Mouse (Mus musculus): Measurements from ENCODE around the gene Ttc7b. TPM values are rescaled to one million over a fixed set of nuclear protein-coding genes. Genes with fewer than 3 reads are reported as not detected.

Gene Ttc7b
- polyA plus RNA-seq, 1 experiment from 2014 or later = 4.5 TPM

DNA sequence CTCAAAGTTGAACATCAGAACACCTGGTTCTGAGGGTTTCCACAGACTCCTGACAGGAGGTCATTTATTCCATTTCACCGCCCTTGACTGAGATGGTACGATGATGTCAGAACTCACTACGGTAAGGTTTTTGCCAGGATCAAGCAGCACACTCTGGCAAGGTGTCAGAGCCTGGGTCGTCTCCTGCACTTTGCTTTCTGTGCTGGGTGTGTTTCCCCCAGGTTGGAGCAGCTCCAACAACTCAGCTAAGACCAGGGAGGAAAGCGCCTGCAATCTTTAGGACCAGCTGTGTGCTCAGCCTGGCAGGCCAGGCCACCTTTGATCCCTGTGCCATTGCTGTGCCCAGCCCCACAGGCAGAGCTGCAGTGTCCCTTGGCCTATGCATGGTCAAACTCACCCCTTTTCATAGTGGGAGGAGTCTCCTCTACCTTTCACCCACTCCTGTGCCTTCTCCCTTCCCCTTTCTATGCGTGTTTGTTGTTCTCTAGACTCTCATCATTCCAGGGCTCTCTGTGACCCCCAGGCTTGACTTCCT is 98.3 kb downstream of the Ttc7b start:
- Histone ChIP-seq H3K4me2 (no peak overlapping the region), H3K4me1 (peaks cover 17% of the 10 kb centered on the region), H3K27ac (no peak overlapping the region), H3K4me3 (no peak overlapping the region), H3K9ac (no peak overlapping the region), H3K9me3 (replicated peaks) (no peaks in the 10 kb centered on the region), H3K27me3 (no peaks in the 10 kb centered on the region), H3K36me3 (ENCODE audit: poor library complexity, severe bottlenecking) (no peaks in the 10 kb centered on the region)
- WGBS = 71% methylated on average over 6 of the region's 6 CpGs
- no peak; the same call in 1 of the 2 replicates for ATAC-seq

DNA sequence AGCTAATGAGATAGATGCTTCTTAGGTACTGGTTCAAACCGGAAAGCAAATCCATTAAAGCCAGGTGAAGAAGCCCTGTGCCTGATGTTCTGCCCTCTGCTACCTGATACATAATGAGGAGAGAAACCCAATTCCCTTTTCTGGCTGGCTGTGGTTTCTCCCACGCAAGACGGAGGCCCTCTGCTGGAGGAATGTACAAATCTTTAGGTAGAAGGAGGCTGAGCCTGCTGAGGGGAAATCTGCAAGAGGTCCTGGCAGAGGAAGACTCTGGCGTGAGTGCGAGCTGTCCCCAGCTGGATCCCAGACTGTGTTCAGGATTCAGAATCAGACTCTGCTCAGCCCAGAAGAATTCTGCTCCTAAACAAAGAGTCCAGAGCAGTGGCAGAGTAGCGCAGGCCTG is 99.1 kb downstream of the Ttc7b start:
- peaks cover 12% of the 10 kb centered on the region for H3K4me1 ChIP-seq
- peak; percentile 67 for ATAC-seq
- no peaks in the 10 kb centered on the region for H3K36me3 ChIP-seq (ENCODE audit: poor library complexity, severe bottlenecking)
- H3K27me3 ChIP-seq = no peaks in the 10 kb centered on the region
- WGBS = 64% methylated on average over 6 of the region's 6 CpGs
- no peak overlapping the region for H3K4me2 ChIP-seq
- no peaks in the 10 kb centered on the region for H3K9me3 ChIP-seq (replicated peaks)
- no peak overlapping the region for H3K27ac ChIP-seq
- no peak overlapping the region for H3K9ac ChIP-seq
- no peak overlapping the region for H3K4me3 ChIP-seq

DNA sequence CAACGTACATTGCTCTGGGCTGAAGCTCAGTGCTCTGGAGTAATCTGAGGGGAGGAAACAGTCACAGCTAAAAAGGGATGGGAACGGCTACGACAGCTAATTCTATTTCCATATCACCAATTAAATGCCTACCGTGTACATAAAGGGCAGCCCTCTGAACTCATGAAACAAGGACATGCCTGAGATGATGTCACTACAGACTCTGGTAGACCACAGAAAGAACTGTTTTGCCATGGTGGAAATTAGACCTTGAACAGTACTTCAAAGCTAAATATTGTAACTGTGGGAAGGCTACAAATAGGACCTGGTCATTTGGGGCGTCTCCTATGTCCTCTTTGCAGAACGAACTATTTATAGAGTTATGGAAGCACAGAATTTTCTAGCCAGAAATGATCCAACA is 99.7 kb downstream of the Ttc7b start:
- WGBS = 79% methylated on average over 6 of the region's 6 CpGs
- Histone ChIP-seq H3K4me2 (no peak overlapping the region), H3K9me3 (replicated peaks) (no peaks in the 10 kb centered on the region), H3K9ac (no peak overlapping the region), H3K4me3 (no peak overlapping the region), H3K27ac (no peak overlapping the region), H3K4me1 (peaks cover 12% of the 10 kb centered on the region), H3K36me3 (ENCODE audit: poor library complexity, severe bottlenecking) (no peaks in the 10 kb centered on the region), H3K27me3 (no peaks in the 10 kb centered on the region)
- ATAC-seq = no peak

DNA sequence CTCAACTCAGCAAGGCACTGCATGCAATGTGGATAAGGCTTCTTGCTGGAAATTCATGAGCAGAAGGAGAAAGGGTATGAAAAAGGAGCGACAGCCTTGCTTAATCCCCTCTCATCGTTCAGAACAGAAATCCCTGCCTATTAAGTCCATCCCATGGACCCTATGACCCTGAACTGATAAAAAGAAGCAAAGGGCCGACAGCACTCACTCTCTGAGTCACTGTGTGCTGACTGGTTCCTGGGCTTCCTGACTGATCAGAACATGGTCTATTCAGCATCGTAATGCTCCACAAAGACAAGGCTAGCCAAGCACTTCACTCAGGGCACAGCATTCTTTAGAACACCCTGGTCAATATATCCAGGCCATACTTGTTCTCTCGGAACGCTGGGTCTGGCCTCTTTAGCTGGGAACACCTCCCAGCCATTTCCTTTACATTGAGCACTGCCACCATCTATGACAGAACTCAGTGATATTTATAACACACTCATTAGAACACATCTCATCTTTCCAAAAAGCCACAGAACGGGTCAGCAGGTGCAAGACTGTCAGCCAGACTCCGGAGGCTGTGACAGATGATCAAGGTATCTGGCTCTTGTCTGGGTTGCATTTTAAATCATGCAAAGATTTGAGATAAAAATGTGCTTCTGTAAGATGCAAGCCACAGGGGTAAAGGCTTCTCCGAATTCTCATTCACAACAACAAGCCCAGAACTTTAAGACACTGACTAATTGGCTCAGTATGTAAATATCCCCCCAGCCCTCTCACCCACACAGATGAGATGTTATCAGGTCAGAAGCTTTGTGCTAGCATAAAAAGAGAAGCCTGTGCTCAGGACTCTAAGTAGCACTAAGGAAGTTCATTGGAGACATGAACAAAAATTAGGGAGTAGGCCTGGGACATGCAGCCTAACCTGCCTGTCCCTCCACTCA is 100.4 kb downstream of the Ttc7b start:
- Histone ChIP-seq H3K27ac (no peak overlapping the region), H3K4me1 (peaks cover 12% of the 10 kb centered on the region), H3K36me3 (ENCODE audit: poor library complexity, severe bottlenecking) (no peaks in the 10 kb centered on the region), H3K9me3 (replicated peaks) (no peaks in the 10 kb centered on the region), H3K4me2 (no peak overlapping the region), H3K4me3 (no peak overlapping the region), H3K27me3 (no peaks in the 10 kb centered on the region), H3K9ac (no peak overlapping the region)
- ATAC-seq = no peak
- 72% methylated on average over 9 of the region's 9 CpGs for WGBS

DNA sequence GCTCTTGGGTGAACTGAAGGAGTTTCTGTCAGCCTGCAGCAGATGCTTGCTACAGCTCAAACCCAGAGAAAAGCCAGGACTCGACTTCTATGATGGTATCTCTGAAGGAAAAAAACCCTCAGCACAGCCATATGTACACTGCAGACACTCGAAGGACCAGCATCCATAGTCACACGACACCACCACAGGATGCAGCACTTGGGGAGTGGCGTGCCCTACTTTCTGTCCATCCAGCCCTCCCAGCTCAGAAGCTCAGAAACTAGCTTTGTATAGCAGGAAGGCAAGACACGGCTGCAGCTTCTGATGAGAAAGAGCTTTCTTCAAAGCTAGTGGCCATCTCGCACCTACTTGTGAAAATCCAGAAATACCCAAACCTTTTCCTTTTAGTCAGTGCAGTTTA is 104.8 kb downstream of the Ttc7b start:
- Histone ChIP-seq H3K4me2 (no peak overlapping the region), H3K4me3 (no peak overlapping the region), H3K27ac (no peak overlapping the region), H3K4me1 (peaks cover 6% of the 10 kb centered on the region; the same call in 1 of the 2 replicates), H3K36me3 (ENCODE audit: poor library complexity, severe bottlenecking) (peaks cover 16% of the 10 kb centered on the region; the same call in 1 of the 2 replicates), H3K9me3 (replicated peaks) (no peaks in the 10 kb centered on the region), H3K27me3 (no peaks in the 10 kb centered on the region), H3K9ac (peak overlapping the region; percentile 34; the same call in 1 of the 2 replicates)
- WGBS = 89% methylated on average over 6 of the region's 6 CpGs
- no peak for ATAC-seq

DNA sequence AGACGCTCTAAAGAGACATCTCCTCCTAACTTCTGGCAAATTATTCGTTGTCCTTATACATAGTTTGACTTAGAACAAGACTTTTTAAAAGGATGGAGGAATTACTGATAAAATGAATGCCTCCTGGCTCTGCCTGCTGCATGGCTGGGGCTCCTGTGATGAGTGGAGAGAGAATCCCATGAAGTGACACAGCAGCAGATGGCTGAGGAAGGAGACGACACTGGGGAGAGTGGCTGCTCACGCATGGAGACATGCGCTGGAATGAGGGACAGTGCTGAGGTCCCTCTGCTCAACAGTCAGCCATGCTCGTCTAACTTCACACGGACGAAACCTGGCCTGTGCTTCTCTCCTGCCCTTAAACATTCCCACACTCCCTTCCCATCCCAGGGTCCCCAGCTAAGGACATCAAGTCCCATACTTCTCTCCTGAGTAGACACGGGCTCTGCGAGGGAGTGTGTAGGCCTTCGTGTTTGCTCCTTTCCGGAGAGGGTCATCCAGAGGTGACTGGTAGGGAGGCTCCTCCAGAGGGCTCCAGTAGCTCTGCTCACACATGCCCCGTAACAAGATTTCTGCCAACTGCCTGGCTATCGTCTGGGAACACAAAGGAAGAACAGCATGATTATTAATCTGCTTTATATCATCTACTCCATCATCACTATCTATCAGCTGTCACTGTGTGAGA is 105.8 kb downstream of the Ttc7b start:
- Histone ChIP-seq H3K4me1 (no peaks in the 10 kb centered on the region), H3K9ac (no peak overlapping the region), H3K4me2 (no peak overlapping the region), H3K4me3 (no peak overlapping the region), H3K9me3 (replicated peaks) (no peaks in the 10 kb centered on the region), H3K27me3 (no peaks in the 10 kb centered on the region), H3K36me3 (ENCODE audit: poor library complexity, severe bottlenecking) (peaks cover 16% of the 10 kb centered on the region; the same call in 1 of the 2 replicates), H3K27ac (no peak overlapping the region)
- WGBS = 84% methylated on average over 14 of the region's 14 CpGs
- ATAC-seq = no peak

DNA sequence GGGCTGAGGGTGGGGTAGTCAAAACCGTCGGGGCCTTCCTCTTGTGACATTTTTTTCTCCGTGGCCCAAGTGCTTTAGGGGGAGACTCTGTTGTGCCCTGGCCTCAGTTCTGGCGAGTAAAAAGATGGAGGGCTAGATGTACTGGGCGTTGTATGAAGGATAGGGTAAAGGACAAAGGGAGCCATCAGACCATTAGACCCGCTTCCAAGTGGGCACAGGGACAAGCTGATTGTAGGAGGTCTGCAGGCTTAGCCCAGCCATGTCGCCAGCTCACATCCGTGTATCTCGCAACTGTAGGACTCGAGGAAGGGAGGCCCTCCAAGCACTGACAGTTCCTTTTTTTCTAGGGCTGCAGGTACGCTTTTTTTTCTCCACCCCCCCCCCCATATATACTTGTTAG is 111.9 kb downstream of the Ttc7b start:
- Histone ChIP-seq H3K9ac (no peak overlapping the region), H3K4me1 (peaks cover 31% of the 10 kb centered on the region), H3K27me3 (no peaks in the 10 kb centered on the region), H3K27ac (peak overlapping the region; percentile 54), H3K4me2 (no peak overlapping the region), H3K4me3 (no peak overlapping the region), H3K9me3 (replicated peaks) (no peaks in the 10 kb centered on the region), H3K36me3 (ENCODE audit: poor library complexity, severe bottlenecking) (peaks cover 10% of the 10 kb centered on the region)
- WGBS = 71% methylated on average over 11 of the region's 11 CpGs
- 0 out of 2 replicates have a peak, but pooled peaks have one; percentile 43 for ATAC-seq

DNA sequence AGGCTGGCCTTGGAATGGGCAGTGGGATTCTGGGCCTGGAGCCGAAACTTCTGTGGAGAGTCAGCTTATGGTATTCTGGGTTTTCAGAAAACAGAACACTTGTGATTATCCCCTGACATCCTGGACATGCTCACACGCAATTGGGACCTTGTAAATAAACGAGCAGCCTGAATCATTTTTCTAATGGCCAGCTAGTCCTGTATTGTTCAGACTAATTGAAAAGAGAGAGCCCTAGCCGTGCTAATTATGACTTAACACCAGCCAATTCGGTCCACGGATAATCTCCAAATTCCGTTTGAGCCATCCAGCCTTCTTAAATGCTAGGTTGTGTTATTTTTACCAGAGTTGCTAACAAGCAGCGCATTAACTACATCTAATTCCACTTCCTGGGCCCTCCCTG is 112.5 kb downstream of the Ttc7b start:
- Histone ChIP-seq H3K9me3 (replicated peaks) (no peaks in the 10 kb centered on the region), H3K4me2 (no peak overlapping the region), H3K27ac (peak overlapping the region; percentile 54), H3K9ac (no peak overlapping the region), H3K4me1 (peaks cover 31% of the 10 kb centered on the region), H3K4me3 (no peak overlapping the region), H3K36me3 (ENCODE audit: poor library complexity, severe bottlenecking) (peaks cover 11% of the 10 kb centered on the region), H3K27me3 (no peaks in the 10 kb centered on the region)
- peak; percentile 41; the same call in 1 of the 2 replicates for ATAC-seq
- WGBS = 10% methylated on average over 8 of the region's 8 CpGs

DNA sequence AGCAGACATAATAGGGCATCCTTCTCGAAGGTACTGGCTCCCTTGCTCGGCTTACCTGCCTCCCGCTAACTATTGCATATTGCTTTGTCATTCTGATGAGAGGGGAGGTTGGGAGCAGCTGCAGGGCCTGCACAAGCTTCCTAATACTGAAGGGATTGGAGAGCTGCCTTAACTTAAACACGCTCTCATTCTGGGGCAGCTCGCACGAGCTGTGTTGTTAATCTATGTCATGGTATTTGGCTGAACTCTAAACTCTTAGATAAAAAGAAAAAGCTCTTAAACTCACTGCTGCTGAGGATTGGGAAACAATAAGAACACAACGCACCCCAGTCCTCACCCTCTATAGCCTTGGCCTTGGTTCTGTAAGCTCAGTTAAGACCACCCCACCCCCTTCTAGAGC is 113.3 kb downstream of the Ttc7b start:
- Histone ChIP-seq H3K4me2 (no peak overlapping the region), H3K9ac (no peak overlapping the region), H3K9me3 (replicated peaks) (no peaks in the 10 kb centered on the region), H3K27me3 (no peaks in the 10 kb centered on the region), H3K4me3 (no peak overlapping the region), H3K4me1 (peaks cover 31% of the 10 kb centered on the region), H3K36me3 (ENCODE audit: poor library complexity, severe bottlenecking) (peaks cover 16% of the 10 kb centered on the region), H3K27ac (0 out of 2 replicates have a peak overlapping the region, but pooled peaks have one; percentile 20)
- 0 out of 2 replicates have a peak, but pooled peaks have one; percentile 30 for ATAC-seq
- WGBS = 20% methylated on average over 7 of the region's 7 CpGs

DNA sequence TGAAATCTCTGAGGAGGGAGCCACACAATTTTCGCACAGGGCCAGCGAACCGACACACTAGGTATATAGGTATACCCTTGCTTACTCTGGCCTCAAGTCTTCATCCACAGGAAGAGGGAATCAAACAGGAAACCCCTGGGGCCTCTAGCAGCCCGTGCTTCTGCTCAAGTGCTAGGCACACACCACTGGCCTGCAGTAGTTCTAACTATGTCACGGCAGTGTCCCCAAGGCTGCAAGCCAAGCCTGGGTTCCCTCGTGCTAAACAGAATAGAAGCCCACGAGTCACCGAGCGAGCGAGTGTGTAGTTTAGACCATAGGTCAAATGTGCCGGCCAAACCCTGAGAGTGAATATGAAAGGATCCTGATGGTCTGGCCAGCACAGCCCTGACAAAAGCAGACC is 114.5 kb downstream of the Ttc7b start:
- Histone ChIP-seq H3K36me3 (ENCODE audit: poor library complexity, severe bottlenecking) (peaks cover 27% of the 10 kb centered on the region), H3K4me3 (no peak overlapping the region), H3K4me1 (peaks cover 31% of the 10 kb centered on the region), H3K9ac (no peak overlapping the region), H3K4me2 (no peak overlapping the region), H3K27ac (no peak overlapping the region), H3K27me3 (no peaks in the 10 kb centered on the region), H3K9me3 (replicated peaks) (no peaks in the 10 kb centered on the region)
- no peak for ATAC-seq
- WGBS = 87% methylated on average over 11 of the region's 11 CpGs

DNA sequence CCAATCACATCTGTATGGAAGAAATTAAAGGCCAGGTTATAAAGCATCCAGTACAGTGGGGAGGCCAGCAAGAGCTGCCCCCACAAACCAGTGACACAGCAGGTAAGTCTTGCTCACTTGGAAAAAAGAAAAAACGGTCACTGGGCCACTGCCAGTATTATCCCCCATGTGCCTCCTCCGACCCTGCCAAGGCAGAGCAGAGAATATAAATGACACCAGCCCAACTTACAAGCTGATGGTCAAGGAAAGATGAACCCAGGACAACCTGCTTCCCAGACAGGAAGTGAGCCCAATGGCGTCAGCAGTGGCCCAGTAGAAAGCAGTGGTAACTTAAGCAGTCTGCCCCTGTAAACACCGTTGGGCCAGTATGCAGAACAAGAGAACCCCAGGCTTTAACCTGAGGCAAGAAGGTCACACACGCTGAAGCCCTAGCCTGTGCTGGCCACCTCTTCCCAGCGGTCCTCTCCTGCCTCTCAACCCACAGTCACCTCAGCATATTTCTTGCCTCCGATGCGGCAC is 115.1 kb downstream of the Ttc7b start:
- WGBS = 90% methylated on average over 8 of the region's 8 CpGs
- no peak for ATAC-seq
- H3K9me3 ChIP-seq (replicated peaks) = no peaks in the 10 kb centered on the region

DNA sequence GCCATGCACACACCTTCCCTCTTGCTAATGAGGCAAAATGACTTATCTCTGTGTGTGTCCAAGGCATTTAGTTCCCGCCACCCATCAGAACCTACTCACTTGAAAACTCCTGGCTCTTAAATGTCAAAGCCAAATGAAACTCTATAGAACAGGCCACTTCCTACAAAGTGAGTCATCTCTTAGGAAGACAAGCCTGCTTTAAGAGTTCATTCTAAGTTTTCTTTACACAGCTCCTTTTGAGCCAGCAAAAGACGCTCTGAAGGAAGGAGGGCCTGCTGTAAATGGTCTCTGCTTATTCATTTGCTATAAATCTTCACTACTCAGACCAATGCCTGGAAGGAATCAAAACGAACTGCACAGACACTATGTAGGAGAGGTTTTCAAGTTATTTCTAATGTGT is 116.2 kb downstream of the Ttc7b start:
- H3K9ac ChIP-seq = no peak overlapping the region
- no peaks in the 10 kb centered on the region for H3K27me3 ChIP-seq
- H3K9me3 ChIP-seq (replicated peaks) = no peaks in the 10 kb centered on the region
- no peak overlapping the region for H3K4me2 ChIP-seq
- peaks cover 30% of the 10 kb centered on the region for H3K4me1 ChIP-seq
- no peak overlapping the region for H3K27ac ChIP-seq
- H3K4me3 ChIP-seq = no peak overlapping the region
- peaks cover 35% of the 10 kb centered on the region for H3K36me3 ChIP-seq (ENCODE audit: poor library complexity, severe bottlenecking)
- WGBS = 76% methylated on average over 3 of the region's 3 CpGs
- no peak for ATAC-seq

More for the DNA sequence above, 115.1 kb downstream of the Ttc7b start:
- H3K9ac ChIP-seq = no peak overlapping the region
- no peaks in the 10 kb centered on the region for H3K27me3 ChIP-seq
- H3K4me2 ChIP-seq = no peak overlapping the region
- no peak overlapping the region for H3K4me3 ChIP-seq
- H3K27ac ChIP-seq = no peak overlapping the region
- peaks cover 31% of the 10 kb centered on the region for H3K4me1 ChIP-seq
- peaks cover 30% of the 10 kb centered on the region for H3K36me3 ChIP-seq (ENCODE audit: poor library complexity, severe bottlenecking)

Measured in forebrain, embryonic 13.5 days (tissue).